ENCODE assay signal across 27 mouse cellular contexts in the genomic region with DNA sequence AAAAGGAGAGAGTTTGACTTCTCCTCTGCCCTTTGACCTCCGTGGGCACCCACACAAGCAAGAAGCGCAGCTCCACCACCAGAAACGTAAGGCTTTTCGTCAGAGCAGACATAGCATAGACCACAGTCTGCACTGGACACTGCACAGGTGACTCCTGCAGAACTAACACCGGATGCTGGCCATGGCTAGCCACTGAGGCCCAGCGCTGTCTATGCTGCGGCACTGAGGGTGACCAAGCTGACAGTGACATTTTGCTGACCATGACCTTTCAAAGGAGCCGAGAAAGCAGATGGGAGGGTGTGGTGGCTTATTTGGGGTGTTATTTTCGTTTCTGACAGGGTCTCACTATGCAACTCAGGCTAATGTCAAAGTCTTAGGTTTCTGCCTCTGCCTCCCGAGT. TPM values are rescaled to one million over a fixed set of nuclear protein-coding genes. Genes with fewer than 3 reads are reported as not detected.
DNase-seq lines count a peak whose midpoint lies in the region; ATAC-seq and TF ChIP-seq lines count a peak whose summit lies in the region.
"Had no signal": no experiment of that assay in that cellular context is flagged by ENCODE, and none has a peak within 500 bp of the region (broad histone marks: within the 10 kb centered on the region; RNA-seq: fewer than 3 reads in every experiment).

No protein-coding gene starts in this region.

- peaks cover 19% of the 10 kb centered on the region; the same call in 1 of the 2 replicates for H3K36me3 ChIP-seq in liver, adult 2 months (ENCODE audit: control insufficient read depth, insufficient read depth, low read length)
- H3K36me3 ChIP-seq in liver, embryonic 12.5 days, result no peaks in the 10 kb centered on the region
- H3K36me3 ChIP-seq in forebrain, postnatal 0 days (ENCODE audit: insufficient read depth), result no peaks in the 10 kb centered on the region
- H3K36me3 ChIP-seq: embryonic facial prominence, embryonic 15.5 days; hindbrain, embryonic 12.5 days; hindbrain, embryonic 15.5 days had no signal

- no peak overlapping the region; the same call in 1 of the 2 replicates for H3K9ac ChIP-seq in liver, adult 2 months (ENCODE audit: low read depth, low read length)
- no peak overlapping the region for H3K9ac ChIP-seq in liver, embryonic 12.5 days
- no peak overlapping the region for H3K9ac ChIP-seq in forebrain, postnatal 0 days
- H3K9ac ChIP-seq: embryonic facial prominence, embryonic 15.5 days; hindbrain, embryonic 12.5 days; hindbrain, embryonic 15.5 days had no signal

- H3K27ac ChIP-seq in liver, adult 2 months (replicated peaks; ENCODE audit: insufficient read depth, low read depth, low read length), result peak overlapping the region; percentile 73; the same call in 1 of the 2 replicates
- no peak overlapping the region for H3K27ac ChIP-seq in liver, embryonic 12.5 days
- H3K27ac ChIP-seq in forebrain, postnatal 0 days (ENCODE audit: low read depth, low read length), result no peak overlapping the region
- H3K27ac ChIP-seq: embryonic facial prominence, embryonic 15.5 days; hindbrain, embryonic 12.5 days; hindbrain, embryonic 15.5 days had no signal

- DNase-seq in adrenal gland, postnatal 10 days, result peak; percentile 9
- no peak for DNase-seq in adrenal gland, postnatal 4 days (ENCODE audit: low spot score in 2 of 2)
- no peak for DNase-seq in liver, adult 2 months (ENCODE audit: extremely low read depth, low read depth, low spot score)
- DNase-seq in natural killer cell, adult 2 months (ENCODE audit: low spot score in 2 of 2), result peak; percentile 85 to 95
- DNase-seq in forebrain, postnatal 0 days, result no peak
- DNase-seq: adrenal gland, postnatal 36 days; cerebellum, adult 11 months; cerebellum, adult 2 months; cerebellum, adult 9-11 months; cerebellum, postnatal 25 days; embryo, embryonic 11 days; gastrocnemius, postnatal 14 days; heart, adult 11 months had no signal

- no peak overlapping the region for H3K4me2 ChIP-seq in liver, embryonic 12.5 days
- no peak overlapping the region for H3K4me2 ChIP-seq in forebrain, postnatal 0 days (ENCODE audit: low read depth)
- H3K4me2 ChIP-seq: embryonic facial prominence, embryonic 15.5 days; heart, embryonic 11.5 days; hindbrain, embryonic 12.5 days; hindbrain, embryonic 15.5 days had no signal

- no peak for ATAC-seq in liver, embryonic 12.5 days
- no peak for ATAC-seq in forebrain, postnatal 0 days
- ATAC-seq: CD4-positive, CD25-positive, alpha-beta regulatory T cell, adult 4 months; forebrain, embryonic 14.5 days; intestine, postnatal 0 days had no signal

- 49% methylated on average over 10 of the region's 10 CpGs for WGBS in liver, adult 2 months
- WGBS in liver, embryonic 12.5 days (ENCODE audit: insufficient replicate concordance), result 61% methylated on average over 10 of the region's 10 CpGs
- 84% methylated on average over 10 of the region's 10 CpGs for WGBS in forebrain, postnatal 0 days

- no peak for TF ChIP-seq CTCF in liver, adult 2 months (IDR thresholded peaks at IDR 0.05; ENCODE audit: low read depth, low read length)
- TF ChIP-seq CTCF in forebrain, postnatal 0 days (IDR thresholded peaks at IDR 0.05; ENCODE audit: low read depth), result no peak

- no peaks in the 10 kb centered on the region for H3K9me3 ChIP-seq in liver, embryonic 12.5 days (replicated peaks)
- no peaks in the 10 kb centered on the region for H3K9me3 ChIP-seq in forebrain, postnatal 0 days (ENCODE audit: low read length)
- H3K9me3 ChIP-seq: embryonic facial prominence, embryonic 15.5 days; hindbrain, embryonic 12.5 days; hindbrain, embryonic 15.5 days had no signal

- H3K27me3 ChIP-seq in liver, adult 2 months (ENCODE audit: control insufficient read depth, insufficient read depth, low read length), result no peaks in the 10 kb centered on the region
- H3K27me3 ChIP-seq in liver, embryonic 12.5 days (replicated peaks), result no peaks in the 10 kb centered on the region; the same call in 1 of the 2 replicates
- H3K27me3 ChIP-seq in forebrain, postnatal 0 days (ENCODE audit: insufficient read depth, low read length), result no peaks in the 10 kb centered on the region
- H3K27me3 ChIP-seq: embryonic facial prominence, embryonic 15.5 days; hindbrain, embryonic 12.5 days; hindbrain, embryonic 15.5 days had no signal

- H3K4me3 ChIP-seq in liver, adult 2 months (ENCODE audit: insufficient read depth, low read depth, low read length), result no peak overlapping the region
- H3K4me3 ChIP-seq in liver, embryonic 12.5 days, result no peak overlapping the region
- no peak overlapping the region for H3K4me3 ChIP-seq in forebrain, postnatal 0 days (ENCODE audit: low read depth, low read length)
- H3K4me3 ChIP-seq: embryonic facial prominence, embryonic 15.5 days; hindbrain, embryonic 12.5 days; hindbrain, embryonic 15.5 days had no signal

- no peak for TF ChIP-seq POLR2A in liver, adult 2 months (IDR thresholded peaks at IDR 0.05; ENCODE audit: extremely low read depth, insufficient read depth, low read length)

- peaks cover 25% of the 10 kb centered on the region for H3K4me1 ChIP-seq in liver, adult 2 months (ENCODE audit: control insufficient read depth, insufficient read depth, low read length)
- H3K4me1 ChIP-seq in liver, embryonic 12.5 days, result peaks cover 6% of the 10 kb centered on the region; the same call in 1 of the 2 replicates
- no peaks in the 10 kb centered on the region for H3K4me1 ChIP-seq in forebrain, postnatal 0 days (ENCODE audit: insufficient read depth)
- H3K4me1 ChIP-seq: hindbrain, embryonic 12.5 days; hindbrain, embryonic 15.5 days had no signal

- no peaks in the 10 kb centered on the region for H3K79me2 ChIP-seq in liver, adult 2 months (ENCODE audit: control insufficient read depth, insufficient read depth, low read length)

RNA-seq across cellular contexts. Expression of a gene that starts 11.2 kb away (rescaled TPM):
- 10 to 100 TPM; 24.7 to 59.5 TPM for total RNA-seq in adrenal gland, postnatal 10 days (2021)
- total RNA-seq in adrenal gland, postnatal 4 days (2021), result 10 to 100 TPM in 1 of 2 experiments, 1 to 10 TPM in 1; 1.8 to 22.4 TPM
- 188 and 242 TPM in 2 replicates for total RNA-seq in liver, adult 2 months (2014; rRNA removed)
- 514 and 542 TPM in 2 replicates for polyA plus RNA-seq in liver, adult 2 months (2012; rRNA removed)
- 5.9 and 6.7 TPM in 2 replicates for polyA plus RNA-seq in liver, embryonic 12.5 days (2016; fragmentation: Nextera tagmentation; extraction: Ambion mirVana)
- total RNA-seq in forebrain, postnatal 0 days (2014; rRNA removed), result 0.19 TPM in 1 of 2 replicates, not detected in the other
- 0.07 and 0.08 TPM in 2 replicates for polyA plus RNA-seq in forebrain, postnatal 0 days (2015; fragmentation: Nextera tagmentation; extraction: Ambion mirVana)
- total RNA-seq: gastrocnemius, postnatal 14 days; heart, adult 8-10 months; heart, postnatal 25 days; hematopoietic stem cell, adult 5-6 weeks had no signal
- polyA plus RNA-seq: CD4-positive, CD25-positive, alpha-beta regulatory T cell, adult 4 months; heart, embryonic 14.5 days had no signal

RNA-seq across cellular contexts. Expression of a gene that starts 28.8 kb away (rescaled TPM):
- total RNA-seq in adrenal gland, postnatal 10 days (2021), result 10 to 100 TPM; 85.2 to 94.8 TPM
- 100 to 1,000 TPM; 107 to 113 TPM for total RNA-seq in adrenal gland, postnatal 4 days (2021)
- 1.2 and 2.6 TPM in 2 replicates for total RNA-seq in liver, adult 2 months (2014; rRNA removed)
- 8.6 and 10.4 TPM in 2 replicates for polyA plus RNA-seq in liver, adult 2 months (2012; rRNA removed)
- polyA plus RNA-seq in liver, embryonic 12.5 days (2016; fragmentation: Nextera tagmentation; extraction: Ambion mirVana), result 7.6 and 8.8 TPM in 2 replicates
- total RNA-seq in forebrain, postnatal 0 days (2014; rRNA removed), result 148 and 153 TPM in 2 replicates
- polyA plus RNA-seq in forebrain, postnatal 0 days (2015; fragmentation: Nextera tagmentation; extraction: Ambion mirVana), result 146 and 152 TPM in 2 replicates
- total RNA-seq: MEL had no signal

RNA-seq across cellular contexts. Expression of a gene that starts 37.9 kb away (rescaled TPM):
- total RNA-seq in adrenal gland, postnatal 10 days (2021), result 1 to 10 TPM; 1.9 TPM
- total RNA-seq in adrenal gland, postnatal 4 days (2021), result 1 to 10 TPM in 1 of 2 experiments, under 1 TPM in 1; 0.64 to 1.3 TPM
- total RNA-seq in liver, adult 2 months (2014; rRNA removed), result 0.83 and 1.1 TPM in 2 replicates
- polyA plus RNA-seq in liver, adult 2 months (2012; rRNA removed), result 2.4 and 4.0 TPM in 2 replicates
- 0.11 and 0.15 TPM in 2 replicates for polyA plus RNA-seq in liver, embryonic 12.5 days (2016; fragmentation: Nextera tagmentation; extraction: Ambion mirVana)
- 0.14 TPM in 1 of 2 replicates, not detected in the other for total RNA-seq in forebrain, postnatal 0 days (2014; rRNA removed)
- polyA plus RNA-seq in forebrain, postnatal 0 days (2015; fragmentation: Nextera tagmentation; extraction: Ambion mirVana), result 0.03 and 0.22 TPM in 2 replicates
- total RNA-seq: gastrocnemius, postnatal 14 days had no signal
- polyA plus RNA-seq: forebrain, embryonic 11.5 days; forebrain, embryonic 14.5 days; heart, embryonic 11.5 days had no signal

RNA-seq across cellular contexts. Expression of a gene that starts 51.0 kb away (rescaled TPM):
- total RNA-seq in adrenal gland, postnatal 10 days (2021), result 10 to 100 TPM; 49.1 to 52.0 TPM
- 10 to 100 TPM; 52.8 to 53.8 TPM for total RNA-seq in adrenal gland, postnatal 4 days (2021)
- 86.0 and 106 TPM in 2 replicates for total RNA-seq in liver, adult 2 months (2014; rRNA removed)
- polyA plus RNA-seq in liver, adult 2 months (2012; rRNA removed), result 377 and 408 TPM in 2 replicates
- polyA plus RNA-seq in liver, embryonic 12.5 days (2016; fragmentation: Nextera tagmentation; extraction: Ambion mirVana), result 3.5 and 4.8 TPM in 2 replicates
- 85.9 and 92.5 TPM in 2 replicates for total RNA-seq in forebrain, postnatal 0 days (2014; rRNA removed)
- 3.3 and 3.5 TPM in 2 replicates for polyA plus RNA-seq in forebrain, postnatal 0 days (2015; fragmentation: Nextera tagmentation; extraction: Ambion mirVana)

RNA-seq across cellular contexts. Expression of a gene that starts 51.5 kb away (rescaled TPM):
- total RNA-seq in adrenal gland, postnatal 10 days (2021), result 100 to 1,000 TPM; 179 to 204 TPM
- 100 to 1,000 TPM; 217 to 242 TPM for total RNA-seq in adrenal gland, postnatal 4 days (2021)
- total RNA-seq in liver, adult 2 months (2014; rRNA removed), result 303 and 343 TPM in 2 replicates
- 621 and 686 TPM in 2 replicates for polyA plus RNA-seq in liver, adult 2 months (2012; rRNA removed)
- polyA plus RNA-seq in liver, embryonic 12.5 days (2016; fragmentation: Nextera tagmentation; extraction: Ambion mirVana), result 84.9 and 92.8 TPM in 2 replicates
- total RNA-seq in forebrain, postnatal 0 days (2014; rRNA removed), result 36.6 and 37.7 TPM in 2 replicates
- 37.3 and 40.1 TPM in 2 replicates for polyA plus RNA-seq in forebrain, postnatal 0 days (2015; fragmentation: Nextera tagmentation; extraction: Ambion mirVana)

Comparison
In these comparisons a context has a peak if more than half of its experiments do, and no peak if none do; other contexts are left out.
1. DNase-seq: peak in adrenal gland, postnatal 10 days (single experiment) and natural killer cell, adult 2 months (2 of 2); none in adrenal gland, postnatal 4 days (0 of 2), liver, adult 2 months (single experiment) and forebrain, postnatal 0 days (single experiment).
2. RNA of a gene that starts 28.8 kb away (total RNA-seq): 148 to 153 TPM in forebrain, postnatal 0 days, 107 to 113 TPM in adrenal gland, postnatal 4 days and 85.2 to 94.8 TPM in adrenal gland, postnatal 10 days; 1.2 to 2.6 TPM in liver, adult 2 months; every median in the first group is over 10 times any median in the second.